Mouse (Mus musculus) ES-E14 (cell line): ENCODE results near the gene Rgsl1. TPM values are rescaled to one million over a fixed set of nuclear protein-coding genes. Genes with fewer than 3 reads are reported as not detected.
A peak's percentile ranks its signal among the peaks of the same experiment; 100 is the strongest.

Experiments
- DNase-seq: peaks from one replicate; pipeline ENCODE4 v3.0.0-alpha.2; 2013; ENCODE audit warnings: low read depth, low spot score
- H3K27ac ChIP-seq: 2 replicates; pipeline ENCODE4 v1.5.1; 2012; ENCODE audit warnings: low read depth, mild to moderate bottlenecking, low read length, moderate library complexity, mixed read lengths; ENCODE audit not compliant: poor library complexity, insufficient read depth, severe bottlenecking
- H3K36me3 ChIP-seq: 2 replicates; pipeline ENCODE4 v1.6.1; 2012; ENCODE audit warnings: mild to moderate bottlenecking, low read length, moderate library complexity, mixed read lengths; ENCODE audit not compliant: control insufficient read depth, poor library complexity, insufficient read depth, severe bottlenecking
- H3K4me1 ChIP-seq, 2 experiments: fragments of 150-350 bp in 1 of 2; sonication (generic) in 1 of 2; 2 replicates each; pipeline ENCODE4 v1.6.1; 2012; ENCODE audit warnings: low read length in 2 of 2, mild to moderate bottlenecking in 1 of 2, mixed read lengths in 1 of 2; ENCODE audit not compliant: control insufficient read depth in 2 of 2, insufficient read depth in 2 of 2, poor library complexity in 1 of 2
- H3K4me3 ChIP-seq, 2 experiments: fragments of 150-350 bp in 1 of 2; sonication (generic) in 1 of 2; 2 replicates each; pipeline ENCODE4 v1.5.1; 2012; ENCODE audit warnings: low read length in 2 of 2, low read depth in 1 of 2, mild to moderate bottlenecking in 1 of 2, mixed read lengths in 1 of 2; ENCODE audit not compliant: insufficient read depth in 1 of 2, poor library complexity in 1 of 2, severe bottlenecking in 1 of 2
- H3K9ac ChIP-seq: 2 replicates; pipeline ENCODE4 v1.6.1; 2012; ENCODE audit warnings: low read depth, mild to moderate bottlenecking, low read length, mixed read lengths; ENCODE audit not compliant: poor library complexity, insufficient read depth, severe bottlenecking
- H3K9me3 ChIP-seq: fragments of 150-350 bp; sonication (generic); 2 replicates; pipeline ENCODE4 v1.6.1; 2012; ENCODE audit warnings: low read depth, mild to moderate bottlenecking, low read length; ENCODE audit not compliant: control insufficient read depth, insufficient read depth
- CHD2 ChIP-seq: IDR thresholded peaks from 2 replicates; pipeline ENCODE4 v1.6.1; 2014; ENCODE audit warnings: mild to moderate bottlenecking, low read depth, low read length, inconsistent platforms
- HCFC1 ChIP-seq: IDR thresholded peaks from 2 replicates; pipeline ENCODE4 v1.6.1; 2012; ENCODE audit warnings: low read length, inconsistent platforms, borderline replicate concordance; ENCODE audit not compliant: insufficient read depth
- MAFK ChIP-seq: IDR thresholded peaks from 2 replicates; pipeline ENCODE4 v1.6.1; 2014; ENCODE audit warnings: mild to moderate bottlenecking, low read depth, low read length, inconsistent platforms; ENCODE audit not compliant: insufficient read depth
- ZC3H11A ChIP-seq: IDR thresholded peaks from 2 replicates; pipeline ENCODE4 v1.6.1; 2012; ENCODE audit warnings: low read depth, mild to moderate bottlenecking, inconsistent platforms, low read length, borderline replicate concordance
- ZNF384 ChIP-seq: IDR thresholded peaks from 2 replicates; pipeline ENCODE4 v1.6.1; 2012; ENCODE audit warnings: low read depth, low read length, inconsistent platforms
- in situ Hi-C, 2 experiments: fragments of 600-800 bp; cut with MboI; formaldehyde crosslinking; loops; one replicate each; pipeline ENCODE4 v1.15.1; 2025; ENCODE audit warnings: low sequenced_read_pairs in 2 of 2, inconsistent platforms in 1 of 2; ENCODE audit not compliant: unreplicated experiment in 2 of 2
- total RNA-seq: library from RNA; depleted of rRNA; stranded (reverse); fragments of 300-350 nt; gene quantifications from 2 replicates; pipeline ENCODE4 v1.2.3, GENCODE M21; 2012

Gene Rgsl1
- total RNA-seq, 1 experiment, result not detected

- Histone ChIP-seq H3K27ac (no peak overlapping the region), H3K9me3 (no peaks in the 10 kb centered on the region), H3K36me3 (no peaks in the 10 kb centered on the region), H3K4me1 (no peaks in the 10 kb centered on the region), H3K9ac (no peak overlapping the region), H3K4me3 (peak overlapping the region in 1 of 2 experiments; percentile 53; a peak in 2 of 4 replicates)
- TF ChIP-seq ZC3H11A (peak; percentile 62; the same call in 1 of the 2 replicates), CHD2 (no peak), ZNF384 (no peak), MAFK (no peak), HCFC1 (no peak)
- peak; percentile 45 for DNase-seq
- in situ Hi-C loops, result no loop called here
Measured at GRCm38 (mm10) chr1:153807390-153807993, 36.5 kb downstream of the Rgsl1 start.

GRCm38 (mm10) chr1:153803530-153803929 is 40.4 kb downstream of the Rgsl1 start:
- TF ChIP-seq ZNF384, result no peak
- TF ChIP-seq ZC3H11A, result no peak
- no peak for TF ChIP-seq CHD2
- no peak for TF ChIP-seq HCFC1
- TF ChIP-seq MAFK, result no peak
- Histone ChIP-seq H3K27ac (no peak overlapping the region), H3K9ac (no peak overlapping the region), H3K9me3 (no peaks in the 10 kb centered on the region), H3K36me3 (no peaks in the 10 kb centered on the region), H3K4me3 (no peak overlapping the region), H3K4me1 (no peaks in the 10 kb centered on the region)
- DNase-seq, result no peak
- in situ Hi-C loops, result no loop called here

GRCm38 (mm10) chr1:153802691-153803090 is 41.3 kb downstream of the Rgsl1 start:
- H3K9ac ChIP-seq, result no peak overlapping the region
- no peaks in the 10 kb centered on the region for H3K4me1 ChIP-seq
- no peak for DNase-seq

GRCm38 (mm10) chr1:153794241-153794640 is 49.7 kb downstream of the Rgsl1 start:
- TF ChIP-seq HCFC1 (no peak), ZNF384 (no peak), MAFK (no peak), ZC3H11A (no peak), CHD2 (no peak)
- in situ Hi-C loops, result no loop called here
- H3K9ac ChIP-seq, result no peak overlapping the region
- H3K36me3 ChIP-seq, result no peaks in the 10 kb centered on the region
- no peaks in the 10 kb centered on the region for H3K9me3 ChIP-seq
- no peaks in the 10 kb centered on the region for H3K4me1 ChIP-seq
- no peak for DNase-seq
- H3K4me3 ChIP-seq, result no peak overlapping the region
- no peak overlapping the region for H3K27ac ChIP-seq

More at GRCm38 (mm10) chr1:153802691-153803090, 41.3 kb downstream of the Rgsl1 start:
- in situ Hi-C loops, result no loop called here
- TF ChIP-seq ZNF384, result no peak
- no peak for TF ChIP-seq HCFC1
- no peak for TF ChIP-seq MAFK
- TF ChIP-seq ZC3H11A, result no peak
- no peak for TF ChIP-seq CHD2
- no peak overlapping the region for H3K27ac ChIP-seq
- no peaks in the 10 kb centered on the region for H3K36me3 ChIP-seq
- no peak overlapping the region for H3K4me3 ChIP-seq
- no peaks in the 10 kb centered on the region for H3K9me3 ChIP-seq

- Histone ChIP-seq H3K4me3 (no peak overlapping the region), H3K36me3 (no peaks in the 10 kb centered on the region), H3K4me1 (no peaks in the 10 kb centered on the region), H3K9me3 (no peaks in the 10 kb centered on the region), H3K27ac (no peak overlapping the region), H3K9ac (no peak overlapping the region)
- in situ Hi-C loops, result no loop called here
- DNase-seq, result no peak
- TF ChIP-seq ZC3H11A (no peak), ZNF384 (no peak), MAFK (no peak), CHD2 (no peak)
Measured at GRCm38 (mm10) chr1:153790708-153791107, 53.2 kb downstream of the Rgsl1 start.
